Mouse (Mus musculus): Measurements from ENCODE around the gene Bach2. TPM values are rescaled to one million over a fixed set of nuclear protein-coding genes. Genes with fewer than 3 reads are reported as not detected.
A peak's percentile ranks its signal among the peaks of the same experiment; 100 is the strongest.

Gene Bach2
- total and polyA plus RNA-seq, 2 experiments from 2014 or later: 16.0 to 19.0 TPM

DNA sequence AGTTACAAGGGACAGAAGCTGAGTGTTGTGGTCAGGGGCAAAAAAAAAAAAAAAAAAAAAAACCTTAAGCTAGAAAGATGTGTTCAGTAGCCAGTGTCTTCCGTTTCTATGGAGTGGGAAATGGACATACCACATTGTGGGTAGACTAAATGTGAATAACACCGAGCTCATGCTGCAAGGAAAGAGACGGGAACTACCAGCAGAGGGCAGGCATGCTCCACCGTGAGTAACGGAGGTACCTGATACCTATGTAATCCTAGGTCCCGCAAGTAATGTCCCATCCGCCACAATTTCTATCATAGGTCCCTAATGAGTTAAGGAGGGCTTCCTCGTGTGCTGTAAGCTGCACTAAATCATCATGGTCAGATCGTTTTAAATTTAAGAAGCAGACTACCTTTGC, 348.0 kb downstream of the Bach2 start:
- ATAC-seq: peak; percentile 47; the same call in 1 of the 2 replicates
- no peaks in the 10 kb centered on the region for H3K4me1 ChIP-seq (ENCODE audit: insufficient read depth)

DNA sequence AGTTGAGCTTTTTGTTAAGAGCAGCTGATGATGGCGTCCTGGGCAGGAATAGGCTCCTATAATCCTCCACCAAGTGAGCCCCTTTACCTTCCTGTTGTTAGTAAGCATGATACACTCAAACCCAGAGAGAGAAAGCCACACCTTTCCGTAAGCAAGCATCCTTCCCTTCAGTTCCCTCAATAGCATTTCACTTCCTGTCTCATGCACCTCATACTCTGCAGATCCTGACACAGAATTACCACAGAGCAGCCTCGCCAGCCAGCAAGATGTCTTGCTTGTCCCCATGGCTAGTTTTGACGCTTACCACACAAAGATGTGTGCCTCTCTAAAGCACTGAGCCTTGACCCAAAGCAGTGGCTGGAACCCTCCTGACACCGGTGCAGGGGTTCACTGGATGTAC, 348.9 kb downstream of the Bach2 start:
- H3K4me2 ChIP-seq (ENCODE audit: low read depth): no peak overlapping the region
- no peaks in the 10 kb centered on the region for H3K36me3 ChIP-seq (ENCODE audit: insufficient read depth)
- no peaks in the 10 kb centered on the region for H3K4me1 ChIP-seq (ENCODE audit: insufficient read depth)
- no peak overlapping the region for H3K27ac ChIP-seq (ENCODE audit: low read depth, low read length)
- WGBS: 89% methylated on average over 5 of the region's 5 CpGs
- H3K9ac ChIP-seq: no peak overlapping the region
- DNase-seq (no peak), ATAC-seq (no peak)
- no peaks in the 10 kb centered on the region for H3K9me3 ChIP-seq (ENCODE audit: low read length)
- no peak overlapping the region for H3K4me3 ChIP-seq (ENCODE audit: low read depth, low read length)
- no peaks in the 10 kb centered on the region for H3K27me3 ChIP-seq (ENCODE audit: insufficient read depth, low read length)
- no peak for TF ChIP-seq CTCF (IDR thresholded peaks at IDR 0.05; ENCODE audit: low read depth)

More for the DNA sequence above, 348.0 kb downstream of the Bach2 start:
- Histone ChIP-seq H3K9me3 (ENCODE audit: low read length) (no peaks in the 10 kb centered on the region), H3K4me3 (ENCODE audit: low read depth, low read length) (no peak overlapping the region), H3K27ac (ENCODE audit: low read depth, low read length) (no peak overlapping the region), H3K9ac (no peak overlapping the region), H3K4me2 (ENCODE audit: low read depth) (no peak overlapping the region), H3K36me3 (ENCODE audit: insufficient read depth) (no peaks in the 10 kb centered on the region), H3K27me3 (ENCODE audit: insufficient read depth, low read length) (no peaks in the 10 kb centered on the region)
- 15% methylated on average over 9 of the region's 9 CpGs for WGBS
- DNase-seq: peak; percentile 35
- peak; percentile 70 for TF ChIP-seq CTCF (IDR thresholded peaks at IDR 0.05; ENCODE audit: low read depth)

DNA sequence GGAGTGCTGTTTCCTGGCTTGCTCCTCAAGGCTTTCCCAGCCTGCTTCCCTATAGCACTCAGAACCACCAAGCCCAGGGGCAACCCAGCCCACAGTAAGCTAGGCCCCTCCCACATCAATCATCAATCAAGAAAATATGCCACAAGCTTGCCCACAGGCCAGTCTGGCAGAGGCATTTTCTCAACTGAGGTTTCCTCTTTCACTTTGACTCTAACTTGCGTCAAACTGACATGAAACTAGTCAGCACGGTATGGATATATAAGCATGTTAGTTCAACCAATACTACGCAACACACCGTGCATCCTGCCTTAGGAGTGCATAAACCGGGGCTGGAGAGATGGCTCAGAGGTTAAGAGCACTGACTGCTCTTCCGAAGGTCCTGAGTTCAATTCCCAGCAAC, 349.6 kb downstream of the Bach2 start:
- Histone ChIP-seq H3K9me3 (ENCODE audit: low read length) (no peaks in the 10 kb centered on the region), H3K27me3 (ENCODE audit: insufficient read depth, low read length) (no peaks in the 10 kb centered on the region), H3K4me2 (ENCODE audit: low read depth) (no peak overlapping the region), H3K4me1 (ENCODE audit: insufficient read depth) (no peaks in the 10 kb centered on the region), H3K36me3 (ENCODE audit: insufficient read depth) (no peaks in the 10 kb centered on the region), H3K4me3 (ENCODE audit: low read depth, low read length) (no peak overlapping the region), H3K27ac (ENCODE audit: low read depth, low read length) (no peak overlapping the region), H3K9ac (no peak overlapping the region)
- no peak for DNase-seq
- ATAC-seq: 0 out of 2 replicates have a peak, but pooled peaks have one; percentile 24
- TF ChIP-seq CTCF (IDR thresholded peaks at IDR 0.05; ENCODE audit: low read depth): no peak
- 89% methylated on average over 6 of the region's 6 CpGs for WGBS

DNA sequence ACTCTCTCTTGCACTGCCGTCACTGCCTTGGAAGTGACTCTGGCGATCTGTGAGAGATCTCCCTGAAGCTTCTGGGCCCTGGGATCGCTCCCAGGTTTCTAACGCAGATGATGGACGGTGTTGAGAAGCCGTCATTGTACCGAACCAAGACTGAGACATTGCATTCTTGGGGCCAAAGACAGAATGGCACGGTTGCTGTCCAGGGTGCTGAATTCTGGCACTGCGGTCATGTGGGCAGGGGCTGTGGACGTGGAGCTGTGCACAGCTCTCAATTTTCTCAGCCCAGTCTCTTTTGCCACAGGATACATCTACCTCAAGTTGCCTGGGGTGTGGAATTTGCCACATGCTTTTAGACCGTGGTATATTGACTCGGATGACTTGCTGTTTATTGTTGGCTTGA, 362.5 kb downstream of the Bach2 start:
- Histone ChIP-seq H3K9ac (no peak overlapping the region), H3K4me2 (ENCODE audit: low read depth) (no peak overlapping the region), H3K4me1 (ENCODE audit: insufficient read depth) (no peaks in the 10 kb centered on the region), H3K9me3 (ENCODE audit: low read length) (no peaks in the 10 kb centered on the region), H3K4me3 (ENCODE audit: low read depth, low read length) (no peak overlapping the region), H3K27ac (ENCODE audit: low read depth, low read length) (no peak overlapping the region), H3K36me3 (ENCODE audit: insufficient read depth) (no peaks in the 10 kb centered on the region), H3K27me3 (ENCODE audit: insufficient read depth, low read length) (0 out of 2 replicates have a peak, but pooled peaks cover 3% of the 10 kb centered on the region)
- TF ChIP-seq CTCF (IDR thresholded peaks at IDR 0.05; ENCODE audit: low read depth): no peak
- no peak for DNase-seq
- ATAC-seq: no peak
- 24% methylated on average over 12 of the region's 12 CpGs for WGBS

DNA sequence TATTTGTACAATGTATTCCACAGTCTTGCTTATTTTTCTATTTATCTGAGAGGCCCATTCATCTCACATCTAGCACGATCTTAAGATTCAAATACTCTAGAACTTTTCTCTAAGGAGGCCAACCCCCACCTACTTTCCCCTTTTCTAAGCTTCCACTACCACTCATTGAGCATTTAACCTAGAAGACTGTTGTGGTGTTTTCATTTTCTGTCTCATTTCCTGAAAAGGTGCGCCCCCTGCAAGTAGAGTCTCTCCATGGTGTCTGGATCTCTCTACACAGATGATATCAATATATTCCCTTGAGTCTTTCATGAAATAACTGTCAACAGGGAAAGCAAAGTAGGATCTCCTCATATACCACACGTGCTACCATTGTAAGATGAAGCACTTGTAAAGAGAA, 364.1 kb downstream of the Bach2 start, which contains the start of gene Gja10:
Gene Gja10, minus strand, starts transcription at position 101 of the 400 bp plus-strand sequence.
- H3K9ac ChIP-seq: no peak within 1 kb of the TSS
- H3K36me3 ChIP-seq (ENCODE audit: insufficient read depth): no peaks in the 10 kb centered on the region
- H3K27ac ChIP-seq (ENCODE audit: low read depth, low read length): no peak within 1 kb of the TSS
- H3K4me3 ChIP-seq (ENCODE audit: low read depth, low read length): no peak within 1 kb of the TSS
- H3K9me3 ChIP-seq (ENCODE audit: low read length): no peaks in the 10 kb centered on the region
- no peak for DNase-seq
- no peak for TF ChIP-seq CTCF (IDR thresholded peaks at IDR 0.05; ENCODE audit: low read depth)
- H3K27me3 ChIP-seq (ENCODE audit: insufficient read depth, low read length): no peaks in the 10 kb centered on the region
- ATAC-seq: no peak
- 74% methylated on average over 3 of the region's 3 CpGs for WGBS
- H3K4me2 ChIP-seq (ENCODE audit: low read depth): no peak within 1 kb of the TSS
- no peaks in the 10 kb centered on the region for H3K4me1 ChIP-seq (ENCODE audit: insufficient read depth)

DNA sequence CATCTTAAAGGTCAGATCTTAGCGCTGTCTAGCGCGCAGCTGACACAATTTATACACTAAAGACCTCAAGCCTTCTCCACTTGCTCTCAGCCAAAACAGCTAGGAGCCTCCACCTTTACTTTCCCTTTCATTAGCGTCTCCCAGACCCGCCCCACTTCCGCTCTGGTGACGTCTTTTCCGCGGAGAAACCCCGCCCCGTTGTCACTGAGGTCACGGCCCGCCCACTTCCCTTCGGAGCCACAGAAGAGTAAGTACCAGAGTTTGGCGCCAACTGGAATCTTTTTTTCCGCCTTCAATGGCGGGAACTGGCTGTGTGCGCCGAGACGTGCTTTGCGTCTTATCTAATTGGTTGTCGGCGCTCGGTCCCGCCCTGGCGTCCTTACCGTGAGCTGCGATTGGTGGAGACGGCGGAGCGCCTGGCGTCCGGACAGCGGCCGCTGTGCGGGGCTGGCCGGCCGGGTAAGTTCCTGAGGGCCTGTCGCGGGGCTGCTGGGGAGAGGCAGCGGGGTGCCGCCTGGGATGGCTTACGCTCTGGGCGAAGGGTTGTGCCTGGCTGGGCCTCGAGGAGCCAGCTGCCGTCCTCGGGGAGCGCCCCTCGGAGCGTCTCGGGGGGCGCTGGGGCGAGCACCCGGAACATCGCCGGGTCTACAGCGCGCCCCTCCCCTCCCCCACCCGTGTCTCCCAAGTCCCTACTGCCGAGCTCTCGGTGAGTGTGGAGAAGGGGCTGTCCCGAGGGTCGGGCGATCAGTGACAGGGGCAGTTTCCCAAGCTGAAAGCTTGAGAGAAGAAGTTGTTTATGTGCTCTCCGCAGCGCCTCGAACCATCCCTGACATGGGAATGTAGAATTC, 376.7 kb downstream of the Bach2 start, which contains the start of gene Casp8ap2:
Gene Casp8ap2, plus strand, starts transcription at position 418 of the 848 bp plus-strand sequence.
- TF ChIP-seq CTCF (IDR thresholded peaks at IDR 0.05; ENCODE audit: low read depth): 0 out of 2 replicates have a peak, but pooled peaks have one; percentile 12
- Histone ChIP-seq H3K36me3 (ENCODE audit: insufficient read depth) (no peaks in the 10 kb centered on the region), H3K4me3 (ENCODE audit: low read depth, low read length) (peak within 1 kb of the TSS; percentile 71), H3K9ac (peak within 1 kb of the TSS; percentile 64), H3K4me1 (ENCODE audit: insufficient read depth) (peaks cover 7% of the 10 kb centered on the region; the same call in 1 of the 2 replicates), H3K9me3 (ENCODE audit: low read length) (no peaks in the 10 kb centered on the region), H3K4me2 (ENCODE audit: low read depth) (peak within 1 kb of the TSS; percentile 66), H3K27me3 (ENCODE audit: insufficient read depth, low read length) (no peaks in the 10 kb centered on the region), H3K27ac (ENCODE audit: low read depth, low read length) (peak within 1 kb of the TSS; percentile 62)
- ATAC-seq (peak; percentile 99), DNase-seq (peak; percentile 100)
- 4% methylated on average over 67 of the region's 67 CpGs for WGBS

DNA sequence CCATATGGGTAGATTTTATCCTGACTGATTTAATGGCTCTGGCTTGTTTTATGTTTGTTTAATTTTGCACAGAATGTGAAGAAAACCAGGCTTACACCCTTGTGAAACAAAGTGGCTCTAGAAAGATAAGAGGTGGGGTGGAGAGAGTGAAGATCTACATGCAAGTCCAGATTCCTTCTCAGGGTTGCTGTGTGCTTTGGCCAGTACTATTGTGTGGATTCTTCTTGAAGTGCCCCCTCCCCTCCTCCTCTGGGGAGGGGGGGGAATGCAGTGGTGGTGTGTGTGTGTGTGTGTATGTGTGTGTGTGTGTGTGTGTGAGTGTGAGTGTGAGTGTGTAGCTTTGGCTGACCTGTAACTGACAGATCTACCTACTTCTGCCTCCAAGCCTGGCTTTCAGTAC, 383.0 kb downstream of the Bach2 start:
- Histone ChIP-seq H3K4me3 (ENCODE audit: low read depth, low read length) (no peak overlapping the region), H3K36me3 (ENCODE audit: insufficient read depth) (no peaks in the 10 kb centered on the region), H3K27ac (ENCODE audit: low read depth, low read length) (no peak overlapping the region), H3K4me2 (ENCODE audit: low read depth) (no peak overlapping the region), H3K27me3 (ENCODE audit: insufficient read depth, low read length) (no peaks in the 10 kb centered on the region), H3K9me3 (ENCODE audit: low read length) (no peaks in the 10 kb centered on the region), H3K9ac (no peak overlapping the region), H3K4me1 (ENCODE audit: insufficient read depth) (no peaks in the 10 kb centered on the region)
- DNase-seq (no peak), ATAC-seq (no peak)
- TF ChIP-seq CTCF (IDR thresholded peaks at IDR 0.05; ENCODE audit: low read depth): no peak
